Mouse (Mus musculus) heart, adult 2 months (tissue): Measurements from ENCODE around the gene Shh.

Source experiments
- CTCF ChIP-seq: fragments of 200-600 bp; IDR thresholded peaks from 2 replicates; pipeline ENCODE4 v1.8.1; 2022; ENCODE audit warnings: antibody characterized with exemption, mild to moderate bottlenecking, moderate library complexity
- EP300 ChIP-seq: fragments of 200-500 bp; IDR thresholded peaks from 2 replicates; pipeline ENCODE4 v1.6.1; 2011; ENCODE audit warnings: low read depth, low read length, control low read depth; ENCODE audit not compliant: insufficient read depth
- POLR2A ChIP-seq: fragments of 200-500 bp; IDR thresholded peaks from 2 replicates; pipeline ENCODE4 v1.6.1; 2011; ENCODE audit warnings: mild to moderate bottlenecking, low read depth, low read length, control low read depth; ENCODE audit not compliant: insufficient read depth

- TF ChIP-seq EP300: no peak
- no peak for TF ChIP-seq CTCF
- no peak for TF ChIP-seq POLR2A
Observed at GRCm38 (mm10) chr5:28413533-28413932, 53.5 kb downstream of the Shh start.
